Mouse (Mus musculus): ENCODE data around the gene Tacr2. TPM values are rescaled to one million over a fixed set of nuclear protein-coding genes. Genes with fewer than 3 reads are reported as not detected.

Gene Tacr2
- polyA plus RNA-seq, 1 experiment from 2014 or later = not detected

DNA sequence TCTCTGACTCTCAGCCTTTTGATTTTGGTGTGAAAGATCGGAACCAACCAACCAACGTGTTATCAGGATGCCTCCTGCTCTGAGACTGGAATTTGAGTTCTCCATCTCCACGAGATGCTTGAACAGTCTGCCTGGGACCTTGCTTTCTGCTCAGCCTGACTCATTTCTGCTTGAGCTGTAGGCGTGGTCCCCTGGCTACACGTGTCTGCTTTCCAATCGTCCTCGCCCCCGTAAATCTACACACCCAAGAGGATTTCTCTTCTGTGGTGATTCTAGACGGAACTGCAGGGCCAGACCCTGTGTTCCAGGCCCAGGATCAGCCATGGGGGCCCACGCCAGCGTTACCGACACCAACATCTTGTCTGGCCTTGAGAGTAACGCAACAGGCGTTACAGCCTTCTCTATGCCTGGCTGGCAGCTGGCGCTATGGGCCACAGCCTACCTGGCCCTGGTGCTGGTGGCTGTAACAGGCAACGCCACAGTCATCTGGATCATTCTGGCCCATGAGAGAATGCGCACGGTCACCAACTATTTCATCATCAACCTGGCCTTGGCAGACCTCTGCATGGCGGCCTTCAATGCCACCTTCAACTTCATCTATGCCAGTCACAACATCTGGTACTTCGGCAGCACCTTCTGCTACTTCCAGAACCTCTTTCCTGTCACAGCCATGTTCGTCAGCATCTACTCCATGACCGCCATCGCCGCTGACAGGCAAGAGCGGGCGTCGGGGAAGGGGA, 428 bp downstream of the Tacr2 start:
- no peak overlapping the region for H3K9ac ChIP-seq (ENCODE audit: low read length)
- DNase-seq (ENCODE audit: low spot score, missing footprints) = no peak
- H3K27me3 ChIP-seq (ENCODE audit: control insufficient read depth, insufficient read depth, low read length) = no peaks in the 10 kb centered on the region
- WGBS = 89% methylated on average over 27 of the region's 27 CpGs
- no peaks in the 10 kb centered on the region for H3K9me3 ChIP-seq (ENCODE audit: control insufficient read depth, low read length)
- H3K4me2 ChIP-seq = no peak overlapping the region
- no peak overlapping the region for H3K27ac ChIP-seq (ENCODE audit: low read depth, low read length)
- no peaks in the 10 kb centered on the region for H3K36me3 ChIP-seq (ENCODE audit: control insufficient read depth, insufficient read depth, low read length)
- H3K4me1 ChIP-seq (ENCODE audit: control insufficient read depth, insufficient read depth, low read length) = no peaks in the 10 kb centered on the region
- no peak for ATAC-seq (ENCODE audit: low FRiP score)
- no peak overlapping the region for H3K4me3 ChIP-seq (ENCODE audit: low read depth, low read length)

DNA sequence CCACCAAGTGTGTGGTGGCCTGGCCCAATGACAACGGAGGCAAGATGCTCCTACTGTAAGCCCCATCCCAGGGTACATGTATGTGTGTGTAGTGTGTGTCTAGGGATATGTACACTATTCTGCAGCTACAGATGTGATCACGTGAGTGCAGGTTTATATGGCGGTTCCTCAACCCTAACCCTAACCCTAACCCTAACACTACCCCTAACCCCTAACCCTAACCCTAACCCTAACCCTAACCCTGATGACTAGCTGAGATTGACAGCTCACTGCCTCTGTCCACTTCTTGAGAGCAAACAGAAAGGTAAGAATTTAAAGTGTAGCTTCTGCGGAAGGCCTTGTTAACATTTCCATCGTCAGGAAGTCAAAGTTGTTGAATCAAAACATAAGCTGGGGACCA, 6.1 kb downstream of the Tacr2 start:
- H3K36me3 ChIP-seq (ENCODE audit: control insufficient read depth, insufficient read depth, low read length) = no peaks in the 10 kb centered on the region
- WGBS = 91% methylated on average over 5 of the region's 5 CpGs
- no peak overlapping the region for H3K4me3 ChIP-seq (ENCODE audit: low read depth, low read length)
- ATAC-seq (ENCODE audit: low FRiP score) (no peak), DNase-seq (ENCODE audit: low spot score, missing footprints) (no peak)
- no peak overlapping the region for H3K4me2 ChIP-seq
- H3K27ac ChIP-seq (ENCODE audit: low read depth, low read length) = no peak overlapping the region
- H3K9me3 ChIP-seq (ENCODE audit: control insufficient read depth, low read length) = no peaks in the 10 kb centered on the region
- no peaks in the 10 kb centered on the region for H3K4me1 ChIP-seq (ENCODE audit: control insufficient read depth, insufficient read depth, low read length)
- H3K27me3 ChIP-seq (ENCODE audit: control insufficient read depth, insufficient read depth, low read length) = no peaks in the 10 kb centered on the region
- no peak overlapping the region for H3K9ac ChIP-seq (ENCODE audit: low read length)

DNA sequence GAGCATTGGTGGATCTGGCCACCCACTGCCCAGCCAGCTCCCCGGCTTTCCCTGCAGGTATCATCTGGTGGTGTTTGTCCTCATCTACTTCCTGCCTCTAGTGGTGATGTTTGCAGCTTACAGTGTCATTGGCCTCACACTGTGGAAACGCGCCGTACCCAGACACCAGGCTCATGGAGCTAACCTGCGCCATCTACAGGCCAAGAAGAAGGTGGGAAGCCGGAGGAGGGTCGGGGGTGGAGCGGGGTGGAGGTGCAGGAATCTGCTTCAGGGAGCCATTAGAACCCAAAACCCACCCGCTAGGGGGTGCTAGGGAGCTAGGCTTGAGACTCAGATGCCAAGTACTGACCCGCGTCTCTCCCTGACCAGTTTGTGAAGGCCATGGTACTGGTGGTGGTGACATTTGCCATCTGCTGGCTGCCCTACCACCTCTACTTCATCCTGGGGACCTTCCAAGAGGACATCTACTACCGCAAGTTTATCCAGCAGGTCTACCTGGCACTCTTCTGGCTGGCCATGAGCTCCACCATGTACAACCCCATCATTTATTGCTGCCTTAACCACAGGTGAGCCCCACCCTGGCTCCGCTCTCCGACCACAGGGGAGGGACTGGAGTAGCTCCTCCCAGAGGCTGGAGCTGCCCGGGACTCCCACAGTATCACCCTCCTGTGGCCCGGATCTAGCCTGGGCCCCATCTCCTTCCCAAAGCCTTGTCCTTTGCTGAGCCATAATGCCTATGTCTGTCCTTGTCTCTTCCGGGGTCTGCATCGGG, 9.1 kb downstream of the Tacr2 start:
- Histone ChIP-seq H3K4me2 (no peak overlapping the region), H3K36me3 (ENCODE audit: control insufficient read depth, insufficient read depth, low read length) (no peaks in the 10 kb centered on the region), H3K4me3 (ENCODE audit: low read depth, low read length) (no peak overlapping the region), H3K27ac (ENCODE audit: low read depth, low read length) (no peak overlapping the region), H3K9me3 (ENCODE audit: control insufficient read depth, low read length) (no peaks in the 10 kb centered on the region), H3K4me1 (ENCODE audit: control insufficient read depth, insufficient read depth, low read length) (no peaks in the 10 kb centered on the region), H3K9ac (ENCODE audit: low read length) (no peak overlapping the region), H3K27me3 (ENCODE audit: control insufficient read depth, insufficient read depth, low read length) (no peaks in the 10 kb centered on the region)
- peak; percentile 98 for DNase-seq (ENCODE audit: low spot score, missing footprints)
- 23% methylated on average over 18 of the region's 18 CpGs for WGBS
- ATAC-seq (ENCODE audit: low FRiP score) = peak; percentile 85

DNA sequence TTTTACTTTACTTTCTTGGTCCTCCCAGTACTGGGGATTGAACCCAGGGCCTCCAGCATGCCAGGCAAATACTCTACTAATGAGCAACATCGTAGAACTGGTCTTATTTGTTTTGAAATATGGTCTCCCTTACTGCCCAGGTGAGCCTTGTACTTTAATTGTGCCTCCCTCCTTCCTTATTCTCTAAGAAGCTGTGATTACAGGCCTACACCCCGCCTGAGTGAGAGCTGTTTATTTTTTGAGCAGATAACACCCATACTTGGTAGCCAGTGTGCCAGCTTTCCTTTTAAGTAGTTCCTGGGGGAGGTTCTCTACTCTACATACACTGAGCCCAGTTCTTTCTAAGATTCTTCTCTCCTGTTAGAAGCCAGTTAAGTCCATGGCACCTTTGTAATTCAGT, 12.1 kb downstream of the Tacr2 start:
- no peaks in the 10 kb centered on the region for H3K27me3 ChIP-seq (ENCODE audit: control insufficient read depth, insufficient read depth, low read length)
- ATAC-seq (ENCODE audit: low FRiP score) = no peak
- no peaks in the 10 kb centered on the region for H3K36me3 ChIP-seq (ENCODE audit: control insufficient read depth, insufficient read depth, low read length)
- H3K4me2 ChIP-seq = no peak overlapping the region
- no peaks in the 10 kb centered on the region for H3K9me3 ChIP-seq (ENCODE audit: control insufficient read depth, low read length)
- 73% methylated on average over 2 of the region's 2 CpGs for WGBS
- no peak overlapping the region for H3K9ac ChIP-seq (ENCODE audit: low read length)
- no peak overlapping the region for H3K4me3 ChIP-seq (ENCODE audit: low read depth, low read length)
- DNase-seq (ENCODE audit: low spot score, missing footprints) = no peak
- H3K4me1 ChIP-seq (ENCODE audit: control insufficient read depth, insufficient read depth, low read length) = no peaks in the 10 kb centered on the region
- H3K27ac ChIP-seq (ENCODE audit: low read depth, low read length) = no peak overlapping the region

DNA sequence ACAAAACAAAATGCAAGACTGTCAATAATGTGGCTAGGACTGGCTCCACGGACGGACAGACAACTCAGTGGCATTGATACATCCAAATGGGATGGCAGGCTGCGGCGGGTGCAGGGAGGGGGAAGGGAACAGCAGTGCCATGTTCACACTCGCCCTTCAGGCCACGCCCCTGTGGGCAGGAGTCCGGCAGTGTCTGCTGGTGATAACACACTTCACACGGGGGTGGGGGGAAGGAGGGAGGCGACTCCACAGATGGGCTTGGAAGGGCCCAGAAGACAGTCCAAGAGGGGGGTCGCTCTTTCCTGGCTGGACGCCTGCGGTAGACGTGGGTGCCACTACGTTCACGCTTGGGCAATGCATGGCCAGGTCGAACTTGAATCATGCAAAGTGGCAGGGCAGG, 17.0 kb downstream of the Tacr2 start:
- Histone ChIP-seq H3K9me3 (ENCODE audit: control insufficient read depth, low read length) (no peaks in the 10 kb centered on the region), H3K9ac (ENCODE audit: low read length) (no peak overlapping the region), H3K4me1 (ENCODE audit: control insufficient read depth, insufficient read depth, low read length) (no peaks in the 10 kb centered on the region), H3K27ac (ENCODE audit: low read depth, low read length) (no peak overlapping the region), H3K4me3 (ENCODE audit: low read depth, low read length) (no peak overlapping the region), H3K4me2 (no peak overlapping the region), H3K27me3 (ENCODE audit: control insufficient read depth, insufficient read depth, low read length) (no peaks in the 10 kb centered on the region), H3K36me3 (ENCODE audit: control insufficient read depth, insufficient read depth, low read length) (0 out of 2 replicates have a peak, but pooled peaks cover 1% of the 10 kb centered on the region)
- DNase-seq (ENCODE audit: low spot score, missing footprints) (no peak), ATAC-seq (ENCODE audit: low FRiP score) (no peak)
- WGBS = 86% methylated on average over 16 of the region's 16 CpGs

DNA sequence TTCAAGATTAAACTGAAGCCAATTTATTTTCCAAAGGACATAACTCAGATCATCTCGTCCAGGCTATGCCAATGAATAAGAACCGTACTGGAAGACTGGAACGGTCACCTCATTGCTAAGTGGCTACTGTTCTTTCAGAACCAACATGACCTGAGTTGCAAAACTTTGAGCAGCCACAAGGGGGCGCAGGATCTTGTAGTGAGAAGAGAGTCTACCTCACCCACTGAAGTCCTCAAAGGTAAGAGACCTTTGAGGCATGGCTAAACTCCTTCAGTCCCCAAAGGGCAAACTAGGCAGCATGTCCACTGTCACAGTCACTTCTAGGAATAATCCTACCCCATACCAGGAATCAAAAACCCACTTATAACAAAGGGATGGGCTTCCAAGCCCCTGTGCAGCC, 23.0 kb downstream of the Tacr2 start:
- ATAC-seq (ENCODE audit: low FRiP score) (no peak), DNase-seq (ENCODE audit: low spot score, missing footprints) (peak; percentile 98)
- 48% methylated on average over 4 of the region's 4 CpGs for WGBS
- 0 out of 2 replicates have a peak, but pooled peaks cover 2% of the 10 kb centered on the region for H3K36me3 ChIP-seq (ENCODE audit: control insufficient read depth, insufficient read depth, low read length)
- H3K4me2 ChIP-seq = no peak overlapping the region
- H3K9ac ChIP-seq (ENCODE audit: low read length) = no peak overlapping the region
- H3K4me3 ChIP-seq (ENCODE audit: low read depth, low read length) = no peak overlapping the region
- H3K27ac ChIP-seq (ENCODE audit: low read depth, low read length) = no peak overlapping the region
- H3K27me3 ChIP-seq (ENCODE audit: control insufficient read depth, insufficient read depth, low read length) = no peaks in the 10 kb centered on the region
- H3K4me1 ChIP-seq (ENCODE audit: control insufficient read depth, insufficient read depth, low read length) = no peaks in the 10 kb centered on the region
- no peaks in the 10 kb centered on the region; the same call in 1 of the 2 replicates for H3K9me3 ChIP-seq (ENCODE audit: control insufficient read depth, low read length)

DNA sequence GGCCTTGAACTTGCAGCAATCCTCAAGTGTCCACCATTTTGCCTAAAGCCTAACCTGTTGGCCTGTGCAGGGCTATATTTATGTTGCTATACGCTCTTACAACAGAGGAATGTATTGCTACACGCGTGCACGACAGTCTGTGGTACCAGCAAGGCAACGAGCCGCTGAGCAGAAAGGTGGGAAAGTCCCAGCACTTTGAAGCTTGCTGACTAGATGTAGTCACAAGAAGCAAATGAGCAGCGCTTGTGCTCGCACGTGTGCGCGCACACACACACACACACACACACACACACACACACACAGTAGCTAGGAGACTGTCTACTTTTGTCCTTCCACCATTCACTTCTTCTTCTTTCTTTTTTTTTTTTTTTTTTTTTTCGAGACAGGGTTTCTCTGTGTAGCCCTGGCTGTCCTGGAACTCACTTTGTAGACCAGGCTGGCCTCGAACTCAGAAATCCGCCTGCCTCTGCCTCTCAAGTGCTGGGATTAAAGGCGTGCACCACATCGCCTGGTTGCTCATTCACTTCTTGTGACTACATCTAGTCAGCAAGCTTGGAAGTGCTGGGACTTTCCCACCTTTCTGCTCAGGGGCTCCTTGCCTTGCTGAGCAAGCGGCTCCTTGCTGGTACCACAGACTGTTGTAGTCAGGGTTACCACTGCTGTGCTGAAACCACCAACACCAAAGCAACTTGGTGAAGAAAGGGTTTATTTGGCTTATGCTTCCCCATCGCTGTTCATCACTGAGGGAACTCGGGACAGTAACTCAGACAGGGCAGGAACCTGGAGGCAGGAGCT, 25.5 kb downstream of the Tacr2 start:
- Histone ChIP-seq H3K4me3 (ENCODE audit: low read depth, low read length) (no peak overlapping the region), H3K9me3 (ENCODE audit: control insufficient read depth, low read length) (no peaks in the 10 kb centered on the region; the same call in 1 of the 2 replicates), H3K4me1 (ENCODE audit: control insufficient read depth, insufficient read depth, low read length) (no peaks in the 10 kb centered on the region), H3K4me2 (no peak overlapping the region), H3K27ac (ENCODE audit: low read depth, low read length) (no peak overlapping the region), H3K27me3 (ENCODE audit: control insufficient read depth, insufficient read depth, low read length) (no peaks in the 10 kb centered on the region), H3K9ac (ENCODE audit: low read length) (no peak overlapping the region), H3K36me3 (ENCODE audit: control insufficient read depth, insufficient read depth, low read length) (0 out of 2 replicates have a peak, but pooled peaks cover 2% of the 10 kb centered on the region)
- ATAC-seq (ENCODE audit: low FRiP score) (no peak), DNase-seq (ENCODE audit: low spot score, missing footprints) (no peak)
- 92% methylated on average over 18 of the region's 19 CpGs for WGBS

DNA sequence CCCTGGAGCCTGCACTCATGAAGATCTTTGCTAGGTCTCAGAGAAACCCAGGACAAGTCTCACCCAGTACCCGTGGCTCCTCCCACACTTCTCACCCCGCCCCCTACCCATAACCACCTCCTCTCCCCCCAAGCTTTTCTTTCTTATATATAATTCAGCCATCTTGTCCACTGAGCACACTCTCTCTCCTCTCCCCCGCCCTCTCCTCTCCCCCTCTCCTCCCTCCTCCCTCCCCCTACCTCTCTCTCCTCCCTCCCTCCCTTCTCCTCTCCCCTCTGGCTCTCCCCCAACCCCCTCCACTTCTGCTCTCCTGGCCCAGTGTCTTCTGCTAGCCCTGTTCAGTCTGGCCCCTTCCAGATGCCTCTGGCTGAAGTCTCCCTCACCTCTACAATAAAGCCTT, 26.8 kb downstream of the Tacr2 start:
- Histone ChIP-seq H3K4me1 (ENCODE audit: control insufficient read depth, insufficient read depth, low read length) (no peaks in the 10 kb centered on the region), H3K4me3 (ENCODE audit: low read depth, low read length) (no peak overlapping the region), H3K27me3 (ENCODE audit: control insufficient read depth, insufficient read depth, low read length) (no peaks in the 10 kb centered on the region), H3K36me3 (ENCODE audit: control insufficient read depth, insufficient read depth, low read length) (0 out of 2 replicates have a peak, but pooled peaks cover 2% of the 10 kb centered on the region), H3K9ac (ENCODE audit: low read length) (no peak overlapping the region), H3K27ac (ENCODE audit: low read depth, low read length) (no peak overlapping the region), H3K4me2 (no peak overlapping the region), H3K9me3 (ENCODE audit: control insufficient read depth, low read length) (no peaks in the 10 kb centered on the region; the same call in 1 of the 2 replicates)
- WGBS = 60% methylated on average over 3 of the region's 3 CpGs
- DNase-seq (ENCODE audit: low spot score, missing footprints) (no peak), ATAC-seq (ENCODE audit: low FRiP score) (no peak)

Data from midbrain, embryonic 11.5 days (tissue).